Mouse (Mus musculus): ENCODE measurements around the gene Mgat5b.

Gene Mgat5b

GRCm38 (mm10) chr11:117030471-117031101 is 111.9 kb downstream of the Mgat5b start:
- no peak for DNase-seq (ENCODE audit: low spot score in 2 of 2)

DNA sequence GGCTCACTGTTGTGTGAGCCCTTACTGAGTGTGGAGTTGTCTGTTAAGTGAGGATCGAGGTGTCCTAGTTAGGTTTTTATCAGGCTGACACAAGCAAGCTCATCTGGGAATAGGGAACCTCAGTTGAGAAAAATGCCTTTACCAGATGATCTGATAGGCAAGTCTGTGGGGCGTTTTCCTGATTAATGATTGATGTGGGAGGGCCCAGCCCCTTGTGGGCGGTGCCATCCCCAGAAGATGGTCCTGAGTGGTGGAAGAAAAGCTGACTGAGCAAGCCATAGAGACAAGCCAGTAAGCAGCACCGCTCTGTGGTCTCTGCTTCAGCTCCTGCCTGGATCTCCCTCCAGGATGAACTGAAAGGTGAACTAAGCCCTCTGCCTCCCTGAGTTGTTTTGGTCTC is 112.6 kb downstream of the Mgat5b start:
- DNase-seq (ENCODE audit: low spot score in 2 of 2), result no peak

DNA sequence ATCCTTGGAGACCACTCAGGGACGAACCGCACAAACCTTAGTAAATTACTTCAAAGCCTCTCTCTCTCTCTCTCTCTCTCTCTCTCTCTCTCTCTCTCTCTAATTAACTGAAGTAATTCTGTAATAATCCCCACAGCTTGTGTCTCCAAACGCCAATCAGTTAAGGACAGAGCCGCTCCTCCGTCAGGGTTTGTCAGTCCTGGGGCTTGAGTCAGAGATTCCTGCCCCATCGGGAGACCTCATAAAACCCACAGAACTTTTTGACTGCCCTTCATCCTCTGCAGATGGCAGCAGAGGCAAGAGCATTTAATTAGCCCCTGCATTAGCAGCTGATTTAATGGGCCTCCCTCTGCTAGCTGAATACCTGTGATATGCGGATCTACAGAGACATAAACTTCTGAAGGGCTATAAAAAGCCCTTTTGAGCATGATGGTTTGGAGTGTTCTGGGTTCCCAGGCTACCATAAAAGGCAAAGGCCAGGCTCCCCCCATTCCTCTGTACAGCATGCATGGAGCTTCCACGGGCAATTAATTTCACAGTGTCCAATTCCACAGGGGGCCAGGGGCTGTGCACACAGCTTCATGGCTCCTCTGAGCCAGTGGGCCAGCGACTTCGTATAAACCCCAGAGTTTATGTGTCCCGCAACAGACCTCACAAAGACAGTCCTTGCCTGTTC is 117.1 kb downstream of the Mgat5b start:
- DNase-seq (ENCODE audit: low spot score in 2 of 2), result no peak

All from spleen, postnatal 36 days (tissue).